Mouse (Mus musculus) hindbrain, embryonic 15.5 days (tissue): ENCODE measurements at regions not wholly inside any gene's neighbourhood (a gene's known extent, or its start where the extent isn't known, plus 50 kb on each side); places are given as distances from the start of the nearest gene placed in this dataset.

Experiments used
- ATAC-seq: fragments of 200-750 bp; cut with Nextera tagmentation; 2 replicates; pipeline ENCODE4 v1.8.0; 2017; ENCODE audit warnings: low read depth, moderate number of reproducible peaks, moderate TSS enrichment; ENCODE audit not compliant: low FRiP score
- H3K27ac ChIP-seq: fragments of 300-500 bp; sonication (generic); replicated peaks from 2 replicates; pipeline ENCODE4 v1.5.1; 2015; ENCODE audit warnings: mild to moderate bottlenecking, inconsistent platforms
- H3K27me3 ChIP-seq: fragments of 300-500 bp; sonication (generic); 2 replicates; pipeline ENCODE4 v1.6.1; 2015; ENCODE audit warnings: control low read depth, inconsistent platforms
- H3K36me3 ChIP-seq: fragments of 300-500 bp; sonication (generic); 2 replicates; pipeline ENCODE4 v1.6.1; 2015; ENCODE audit warnings: control low read depth, inconsistent platforms
- H3K4me1 ChIP-seq: fragments of 300-500 bp; sonication (generic); replicated peaks from 2 replicates; pipeline ENCODE4 v1.6.1; 2015; ENCODE audit warnings: control low read depth, inconsistent platforms
- H3K4me2 ChIP-seq: fragments of 300-500 bp; sonication (generic); 2 replicates; pipeline ENCODE4 v1.6.1; 2015; ENCODE audit warnings: moderate library complexity, mild to moderate bottlenecking, inconsistent platforms
- H3K4me3 ChIP-seq: fragments of 300-500 bp; sonication (generic); 2 replicates; pipeline ENCODE4 v1.5.1; 2015; ENCODE audit warnings: mild to moderate bottlenecking, inconsistent platforms
- H3K9ac ChIP-seq: fragments of 300-500 bp; sonication (generic); 2 replicates; pipeline ENCODE4 v1.6.1; 2015; ENCODE audit warnings: inconsistent platforms
- H3K9me3 ChIP-seq: fragments of 300-500 bp; sonication (generic); 2 replicates; pipeline ENCODE4 v1.6.1; 2016; ENCODE audit warnings: control low read depth, inconsistent platforms
- WGBS: fragments of 180-500 bp; shearing (Covaris S2); methylation state at CpG from one replicate; pipeline ENCODE4 v1.1.7; 2015; 5-methylcytosine and 5-hydroxymethylcytosine counted together

- H3K4me1 ChIP-seq: no peaks in the 10 kb centered on the region
- H3K4me2 ChIP-seq: no peak overlapping the region
- no peaks in the 10 kb centered on the region for H3K9me3 ChIP-seq
- no peaks in the 10 kb centered on the region for H3K36me3 ChIP-seq
- no peak overlapping the region for H3K4me3 ChIP-seq
- H3K27ac ChIP-seq: no peak overlapping the region
- no peaks in the 10 kb centered on the region for H3K27me3 ChIP-seq
- no peak for ATAC-seq
- WGBS: 83% methylated on average over 6 of the region's 6 CpGs
- H3K9ac ChIP-seq: no peak overlapping the region
Measured at GRCm38 (mm10) chr12:107860358-107860757, 143.0 kb downstream of the Bcl11b start.
